Mouse (Mus musculus) cerebellum, postnatal 4 days (tissue): ENCODE results near the gene Tdrkh.

ENCODE experiments used
- DNase-seq, 2 experiments: peaks; one replicate each; pipeline ENCODE4 v3.0.0; 2022; ENCODE audit warnings: low spot score in 2 of 2, mixed read lengths in 1 of 2

Gene Tdrkh

GRCm38 (mm10) chr3:94457055-94457454 lies 44.0 kb downstream of the Tdrkh start:
- DNase-seq = no peak

DNA sequence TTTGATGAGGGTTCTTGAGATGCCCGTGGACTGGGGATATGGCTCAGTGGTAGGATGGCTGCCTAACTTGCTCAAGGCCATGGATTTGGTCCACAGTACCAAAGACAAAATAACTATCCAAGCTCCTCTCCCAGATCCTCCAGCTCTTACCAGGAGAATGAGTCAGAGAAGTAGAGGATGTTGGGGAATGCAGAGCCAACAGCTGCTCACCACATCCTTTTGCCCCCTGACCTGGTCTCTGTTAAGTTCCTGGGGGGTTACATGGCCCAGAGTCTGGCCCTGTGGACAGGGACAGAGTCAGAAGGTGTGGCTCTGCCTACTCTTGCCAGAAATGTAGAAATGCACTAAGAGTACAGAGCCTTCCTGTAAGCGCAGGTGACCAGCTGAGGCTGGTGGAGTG lies 46.8 kb downstream of the Tdrkh start:
- DNase-seq = no peak

DNA sequence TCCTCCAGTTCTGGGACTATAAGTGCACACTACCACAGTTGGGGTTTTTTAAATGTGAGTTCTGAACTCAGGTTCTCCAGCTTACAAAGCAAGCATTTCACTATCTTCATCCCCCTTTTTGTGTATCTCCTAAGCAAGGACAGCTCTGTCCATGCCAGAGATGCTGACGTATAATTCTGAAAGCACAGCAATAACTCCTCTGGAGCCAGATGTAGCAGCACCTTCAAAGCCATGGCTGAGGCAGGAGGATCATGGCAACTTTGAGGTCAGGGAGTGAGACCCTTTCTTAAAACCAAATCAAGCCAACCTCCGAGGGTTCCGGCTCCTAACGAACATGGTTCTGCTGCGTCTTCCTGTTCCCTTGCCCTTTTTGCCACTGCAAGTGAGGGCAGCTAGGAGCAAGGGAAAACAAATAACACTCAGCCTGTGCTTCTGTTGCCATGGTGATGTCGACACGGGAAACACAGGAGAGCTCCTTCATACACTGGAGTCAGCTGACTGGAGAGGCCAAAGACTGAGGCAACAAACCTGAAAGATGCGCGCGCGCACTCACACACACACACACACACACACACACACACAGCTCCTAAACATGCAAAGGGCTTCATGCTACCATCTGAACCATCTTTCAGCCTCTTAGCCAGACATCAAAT lies 51.0 kb downstream of the Tdrkh start:
- no peak for DNase-seq

DNA sequence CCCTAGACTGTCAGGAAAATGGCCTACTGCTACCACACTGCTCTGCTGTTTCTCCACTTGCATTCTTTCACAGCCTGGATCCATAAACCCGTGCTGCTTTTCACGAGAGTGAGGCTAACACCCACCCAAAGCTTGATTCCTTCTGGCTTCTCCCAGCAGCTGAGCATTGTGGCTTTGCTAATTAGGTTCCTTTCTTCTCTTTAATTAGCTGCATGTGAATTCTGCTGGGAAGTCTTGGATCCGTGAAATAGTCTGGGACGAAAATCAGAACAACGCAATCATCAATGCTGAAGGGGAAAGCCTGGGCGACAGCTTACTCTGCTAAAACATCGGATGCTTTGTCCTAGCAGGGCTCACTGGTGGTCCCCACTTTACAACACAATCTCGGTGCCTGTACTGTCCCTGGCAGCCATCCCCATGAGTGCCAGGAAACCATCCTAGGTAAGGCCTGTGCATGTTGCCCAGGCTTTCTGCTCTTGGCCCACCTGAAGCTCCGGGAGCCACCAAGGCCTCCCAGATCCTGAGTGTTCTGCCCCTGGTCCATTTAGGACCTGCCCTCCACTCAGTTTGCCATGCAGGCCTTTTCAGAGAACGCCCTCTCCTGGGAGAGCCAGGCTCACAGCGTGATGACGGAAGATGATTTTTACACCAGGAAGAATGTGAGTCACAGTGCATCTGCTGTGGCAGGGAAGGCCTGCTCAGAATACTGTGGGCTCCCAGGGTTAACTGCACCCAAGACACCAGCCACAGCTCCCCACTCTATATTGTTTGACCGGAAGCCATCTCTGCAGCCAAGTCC lies 52.8 kb downstream of the Tdrkh start:
- no peak for DNase-seq

DNA sequence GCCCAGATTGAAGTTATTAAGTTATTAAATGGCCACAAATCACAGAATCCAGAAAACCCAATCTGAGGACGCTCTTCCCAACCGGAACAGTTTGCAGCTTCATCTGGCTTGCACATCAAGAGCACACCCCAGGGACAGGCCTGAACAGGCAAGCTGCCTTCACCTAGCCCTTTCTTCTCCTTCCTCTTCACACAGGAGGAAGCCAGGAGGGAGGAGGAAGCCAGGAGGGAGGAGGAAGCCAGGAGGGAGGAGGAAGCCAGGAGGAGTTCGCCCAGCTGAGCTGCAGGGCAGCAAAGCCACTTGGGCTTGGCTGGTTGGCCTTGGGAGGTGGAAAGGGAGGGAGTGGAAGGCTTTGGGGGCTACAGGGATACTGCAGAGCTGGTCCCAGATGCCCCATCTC lies 55.9 kb downstream of the Tdrkh start:
- DNase-seq = no peak

- no peak for DNase-seq
Observed at GRCm38 (mm10) chr3:94472447-94473114, 59.5 kb downstream of the Tdrkh start.

DNA sequence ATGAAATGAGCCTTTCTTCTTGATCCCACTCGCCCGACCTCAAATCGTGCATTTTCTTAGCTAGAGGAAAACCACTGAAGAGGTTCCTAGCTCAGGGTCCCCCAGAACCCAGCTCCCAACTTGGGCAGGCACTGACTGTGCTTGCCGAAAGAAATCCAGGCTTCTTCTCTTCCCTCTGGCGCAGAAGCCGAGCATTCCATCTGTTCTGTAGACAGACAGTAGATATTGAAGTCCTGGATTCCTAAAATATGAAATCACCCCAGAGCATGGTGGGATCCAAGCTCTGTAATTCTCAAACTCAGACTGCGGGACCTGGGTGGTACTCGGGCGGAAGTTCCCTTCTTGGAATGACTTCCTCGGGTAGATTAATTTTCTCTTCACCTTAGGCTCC lies 60.0 kb downstream of the Tdrkh start:
- no peak for DNase-seq

- DNase-seq = no peak
Observed at GRCm38 (mm10) chr3:94473567-94474232, 60.6 kb downstream of the Tdrkh start.

GRCm38 (mm10) chr3:94476301-94477035 lies 63.4 kb downstream of the Tdrkh start:
- DNase-seq = no peak

GRCm38 (mm10) chr3:94477444-94477843 lies 64.4 kb downstream of the Tdrkh start:
- DNase-seq = no peak

DNA sequence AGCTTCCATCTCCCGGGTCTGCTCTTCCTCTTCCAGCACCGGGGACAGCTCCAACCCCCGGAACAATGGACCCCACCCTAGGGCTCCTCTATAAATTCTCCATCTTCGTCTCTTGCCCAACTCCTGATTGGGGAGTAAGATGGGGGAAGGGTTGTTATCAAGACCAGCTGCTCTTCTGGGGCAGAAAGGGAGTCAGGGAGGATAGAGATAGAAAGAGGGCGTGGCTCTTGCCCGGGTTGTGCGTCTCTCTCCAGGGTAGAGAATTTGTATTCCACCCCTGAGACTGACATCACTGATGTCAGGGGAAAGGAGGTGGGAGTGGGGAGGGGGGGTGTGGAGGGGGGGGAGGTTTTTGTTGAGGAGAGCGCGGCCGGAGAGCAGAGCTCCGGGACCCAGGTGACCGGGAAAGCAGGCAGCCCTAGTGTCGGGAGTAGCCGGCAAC lies 64.9 kb downstream of the Tdrkh start, which contains the start of gene Celf3:
Gene Celf3, plus strand, starts transcription at position 315 of the 442 bp plus-strand sequence.
- peak in 1 of 2 experiments; percentile 53 for DNase-seq

DNA sequence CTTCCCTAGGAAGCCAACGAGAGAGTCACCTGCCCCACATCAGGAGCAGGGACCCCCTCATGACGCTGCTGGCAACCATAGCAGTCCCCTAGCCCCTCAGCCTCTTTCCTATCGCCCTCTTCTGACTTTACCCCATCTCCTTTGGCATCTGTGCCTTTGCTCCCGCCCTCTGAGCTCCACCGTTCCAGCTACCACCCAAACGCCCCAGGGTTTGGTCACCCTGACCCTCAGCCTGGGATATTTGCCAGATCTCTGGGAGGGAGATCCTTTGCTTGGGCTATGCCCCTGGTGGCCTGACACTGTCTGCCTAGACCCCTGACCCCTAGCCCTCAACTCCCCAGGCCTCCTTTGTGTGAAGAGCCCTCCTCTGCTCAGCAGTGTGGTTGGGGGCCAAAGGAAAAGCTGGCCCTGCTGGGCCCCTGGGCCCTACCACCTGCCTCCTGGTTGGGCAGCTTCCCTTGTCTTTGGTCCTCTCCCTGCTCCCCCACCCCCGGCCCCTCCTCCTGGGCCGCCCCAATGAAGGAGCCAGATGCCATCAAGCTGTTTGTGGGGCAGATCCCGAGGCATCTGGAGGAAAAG lies 65.6 kb downstream of the Tdrkh start:
- no peak for DNase-seq

GRCm38 (mm10) chr3:94479564-94479963 lies 66.5 kb downstream of the Tdrkh start:
- no peak for DNase-seq

DNA sequence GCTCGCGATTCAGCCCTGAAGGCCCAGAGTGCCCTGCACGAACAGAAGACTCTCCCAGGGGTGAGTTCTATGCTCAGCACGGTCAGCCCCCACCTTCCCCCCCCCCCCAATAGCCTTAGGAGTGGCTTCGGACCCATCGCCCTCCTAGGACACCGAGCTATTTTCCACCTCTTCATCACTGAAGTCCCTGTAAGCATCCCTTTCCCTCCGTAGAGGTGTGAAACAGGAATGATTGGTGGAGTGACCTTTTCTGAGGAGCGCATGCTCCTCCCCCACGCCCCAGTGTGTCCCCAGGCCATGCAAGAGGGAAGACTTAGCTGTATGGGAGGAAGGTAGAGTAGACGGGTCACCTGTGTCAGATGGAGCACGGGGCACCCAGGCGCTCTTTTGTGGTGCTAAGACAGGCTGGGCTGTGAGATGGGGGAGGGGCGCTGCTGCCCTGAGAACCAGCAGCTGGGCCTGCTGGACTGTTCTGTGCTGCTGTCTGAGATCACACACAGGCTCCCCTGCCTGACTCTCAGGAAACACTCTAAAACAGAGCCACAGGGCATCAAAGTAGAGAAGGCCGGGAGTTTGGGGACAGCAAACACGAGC lies 67.3 kb downstream of the Tdrkh start, which contains the start of gene Riiad1:
Gene Riiad1, minus strand, starts transcription at position 51 of the 594 bp plus-strand sequence.
- no peak for DNase-seq

DNA sequence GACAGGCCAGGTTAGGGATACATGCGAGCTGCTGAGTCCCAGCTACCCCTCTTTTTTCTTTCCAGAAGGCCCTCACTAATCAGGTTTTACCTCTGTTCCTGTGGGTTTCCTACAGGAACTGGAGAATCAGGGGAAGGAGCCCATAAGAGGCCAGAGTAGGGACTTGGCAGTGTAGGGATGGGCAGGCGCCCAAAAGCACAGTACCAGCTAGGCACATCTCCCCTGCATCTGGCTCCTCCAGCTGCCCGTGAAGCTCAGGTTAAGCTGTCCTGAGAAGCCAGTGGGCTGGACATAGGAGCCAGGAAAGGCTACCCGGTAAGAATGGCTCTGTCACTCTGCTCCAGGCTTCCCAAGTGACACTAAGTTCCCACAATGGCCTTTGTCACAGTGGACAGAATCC lies 68.4 kb downstream of the Tdrkh start:
- no peak for DNase-seq

DNA sequence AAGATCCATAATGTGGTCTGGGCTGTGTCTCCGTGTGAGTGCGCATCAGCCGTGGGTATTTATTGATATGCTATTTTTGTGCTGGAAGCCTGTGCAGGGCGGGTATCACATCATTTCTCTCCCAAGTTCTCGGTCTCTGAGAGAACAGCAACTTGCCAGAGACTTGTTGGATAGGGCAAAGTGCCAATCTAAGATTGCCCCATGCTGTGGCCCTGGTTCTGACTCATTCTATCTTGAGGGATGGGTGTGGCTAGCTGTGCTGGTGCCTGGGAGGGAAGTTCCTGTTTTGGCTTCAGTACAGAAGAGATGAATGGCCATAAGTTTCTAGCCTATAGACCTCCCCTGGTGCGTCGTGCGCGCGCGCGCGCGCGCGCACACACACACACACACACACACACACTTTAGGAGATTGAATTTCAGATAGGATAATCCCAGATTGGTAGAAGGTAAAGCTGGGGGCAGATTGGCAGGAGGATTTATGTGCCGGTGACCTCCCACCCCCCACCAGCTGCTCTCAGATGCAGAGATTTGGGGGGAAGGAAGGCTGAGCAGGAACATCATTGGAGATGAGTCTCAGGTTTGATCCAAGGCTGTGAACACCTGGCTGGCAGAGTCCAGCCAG lies 69.8 kb downstream of the Tdrkh start:
- DNase-seq = no peak

- DNase-seq = peak; percentile 74 to 91
Observed at GRCm38 (mm10) chr3:94483790-94484439, 70.8 kb downstream of the Tdrkh start.
